Mouse (Mus musculus) ES-Bruce4 (cell line): Measurements from ENCODE around the gene Rprd1b.

Experiments
- CTCF ChIP-seq: IDR thresholded peaks from one replicate; pipeline ENCODE4 v1.8.1; 2011; ENCODE audit warnings: low read depth, low read length
- EP300 ChIP-seq: IDR thresholded peaks from 2 replicates; pipeline ENCODE4 v1.6.1; 2011; ENCODE audit warnings: low read depth, low read length; ENCODE audit not compliant: insufficient read depth

DNA sequence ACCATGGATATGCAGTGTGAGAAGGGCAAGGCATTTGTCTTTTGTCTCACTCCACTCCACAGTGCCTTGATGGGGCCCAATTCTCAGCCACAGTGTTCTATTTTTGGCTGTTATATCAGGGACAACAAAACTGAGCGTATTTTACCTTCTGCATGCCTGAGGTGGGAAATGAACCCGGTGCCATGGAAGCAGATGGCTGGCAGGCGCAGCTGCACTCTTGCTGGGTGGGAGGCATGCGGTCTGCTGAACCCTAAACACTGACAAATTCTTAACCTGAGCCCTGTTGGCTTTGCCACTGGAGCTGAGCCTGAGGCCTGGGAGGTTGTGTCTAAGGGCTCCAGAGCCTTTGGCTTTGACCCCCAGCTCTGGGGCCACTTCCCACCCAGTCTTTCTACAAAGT is 42.7 kb upstream of the Rprd1b start:
- TF ChIP-seq CTCF (no peak), EP300 (no peak)
